Mouse (Mus musculus): ENCODE measurements around the gene Pes1. TPM values are rescaled to one million over a fixed set of nuclear protein-coding genes. Genes with fewer than 3 reads are reported as not detected.
A peak's percentile ranks its signal among the peaks of the same experiment; 100 is the strongest.

The Pes1 gene
- 75.4 and 79.3 TPM in 2 replicates for polyA plus RNA-seq (2014; fragmentation: Nextera tagmentation; extraction: Ambion mirVana)

- Histone ChIP-seq H3K9me3 (ENCODE audit: control insufficient read depth, low read length) (no peaks in the 10 kb centered on the region), H3K4me2 (ENCODE audit: low read length) (peak within 1 kb of the TSS; percentile 79), H3K4me1 (replicated peaks; ENCODE audit: control insufficient read depth, insufficient read depth, low read length) (peaks cover 10% of the 10 kb centered on the region; the same call in 1 of the 2 replicates), H3K9ac (ENCODE audit: low read length) (peak within 1 kb of the TSS; percentile 93), H3K27ac (ENCODE audit: low read depth) (peak within 1 kb of the TSS; percentile 70), H3K36me3 (ENCODE audit: control insufficient read depth, insufficient read depth, low read length) (peaks cover 15% of the 10 kb centered on the region), H3K27me3 (replicated peaks; ENCODE audit: control insufficient read depth, insufficient read depth, low read length) (no peaks in the 10 kb centered on the region), H3K4me3 (ENCODE audit: low read depth, low read length) (peak within 1 kb of the TSS; percentile 87)
- ATAC-seq (replicated peaks; ENCODE audit: low FRiP score, low TSS enrichment, low read depth) (peak; percentile 92), DNase-seq (ENCODE audit: low spot score) (peak; percentile 94)
- WGBS, result 1% methylated on average over 31 of the region's 31 CpGs
These were observed at the start of gene Pes1 for GRCm38 (mm10) chr11:3963610-3964415. Pes1 (plus strand) TSS chr11:3963975.

- peak; percentile 98 for DNase-seq (ENCODE audit: low spot score)
- peaks cover 4% of the 10 kb centered on the region for H3K4me1 ChIP-seq (replicated peaks; ENCODE audit: control insufficient read depth, insufficient read depth, low read length)
- H3K9ac ChIP-seq (ENCODE audit: low read length), result peak within 1 kb of the TSS; percentile 36; the same call in 1 of the 2 replicates
- H3K36me3 ChIP-seq (ENCODE audit: control insufficient read depth, insufficient read depth, low read length), result no peaks in the 10 kb centered on the region
- no peaks in the 10 kb centered on the region for H3K9me3 ChIP-seq (ENCODE audit: control insufficient read depth, low read length)
- 1% methylated on average over 27 of the region's 28 CpGs for WGBS
- peak; percentile 61 for ATAC-seq (replicated peaks; ENCODE audit: low FRiP score, low TSS enrichment, low read depth)
- H3K27ac ChIP-seq (ENCODE audit: low read depth), result peak within 1 kb of the TSS; percentile 64
- H3K4me2 ChIP-seq (ENCODE audit: low read length), result peak within 1 kb of the TSS; percentile 84
- H3K4me3 ChIP-seq (ENCODE audit: low read depth, low read length), result peak within 1 kb of the TSS; percentile 50
- H3K27me3 ChIP-seq (replicated peaks; ENCODE audit: control insufficient read depth, insufficient read depth, low read length), result peaks cover 7% of the 10 kb centered on the region; the same call in 1 of the 2 replicates
These were observed 49.5 kb upstream of the Pes1 start, which contains the start of gene Slc35e4 for GRCm38 (mm10) chr11:3914109-3914840. Slc35e4 (minus strand) TSS chr11:3914664.

GRCm38 (mm10) chr11:3918738-3919137, 45.0 kb upstream of the Pes1 start:
- no peak overlapping the region for H3K27ac ChIP-seq (ENCODE audit: low read depth)
- H3K27me3 ChIP-seq (replicated peaks; ENCODE audit: control insufficient read depth, insufficient read depth, low read length), result no peaks in the 10 kb centered on the region
- no peak overlapping the region for H3K9ac ChIP-seq (ENCODE audit: low read length)
- no peaks in the 10 kb centered on the region for H3K9me3 ChIP-seq (ENCODE audit: control insufficient read depth, low read length)
- H3K36me3 ChIP-seq (ENCODE audit: control insufficient read depth, insufficient read depth, low read length), result peaks cover 4% of the 10 kb centered on the region; the same call in 1 of the 2 replicates
- ATAC-seq (replicated peaks; ENCODE audit: low FRiP score, low TSS enrichment, low read depth) (no peak), DNase-seq (ENCODE audit: low spot score) (no peak)
- no peak overlapping the region for H3K4me2 ChIP-seq (ENCODE audit: low read length)
- WGBS, result 68% methylated on average over 1 of the region's 1 CpGs
- H3K4me1 ChIP-seq (replicated peaks; ENCODE audit: control insufficient read depth, insufficient read depth, low read length), result no peaks in the 10 kb centered on the region
- H3K4me3 ChIP-seq (ENCODE audit: low read depth, low read length), result no peak overlapping the region

GRCm38 (mm10) chr11:3920476-3920875, 43.3 kb upstream of the Pes1 start:
- WGBS, result 84% methylated on average over 7 of the region's 7 CpGs
- Histone ChIP-seq H3K4me2 (ENCODE audit: low read length) (no peak overlapping the region), H3K4me1 (replicated peaks; ENCODE audit: control insufficient read depth, insufficient read depth, low read length) (no peaks in the 10 kb centered on the region), H3K9ac (ENCODE audit: low read length) (no peak overlapping the region), H3K27me3 (replicated peaks; ENCODE audit: control insufficient read depth, insufficient read depth, low read length) (no peaks in the 10 kb centered on the region), H3K9me3 (ENCODE audit: control insufficient read depth, low read length) (no peaks in the 10 kb centered on the region), H3K4me3 (ENCODE audit: low read depth, low read length) (no peak overlapping the region), H3K27ac (ENCODE audit: low read depth) (no peak overlapping the region), H3K36me3 (ENCODE audit: control insufficient read depth, insufficient read depth, low read length) (peaks cover 14% of the 10 kb centered on the region; the same call in 1 of the 2 replicates)
- no peak for ATAC-seq (replicated peaks; ENCODE audit: low FRiP score, low TSS enrichment, low read depth)
- no peak for DNase-seq (ENCODE audit: low spot score)

GRCm38 (mm10) chr11:3921281-3921850, 42.4 kb upstream of the Pes1 start:
- no peak overlapping the region for H3K4me3 ChIP-seq (ENCODE audit: low read depth, low read length)
- no peak overlapping the region for H3K9ac ChIP-seq (ENCODE audit: low read length)
- no peak overlapping the region for H3K27ac ChIP-seq (ENCODE audit: low read depth)
- H3K36me3 ChIP-seq (ENCODE audit: control insufficient read depth, insufficient read depth, low read length), result peaks cover 21% of the 10 kb centered on the region; the same call in 1 of the 2 replicates
- H3K4me1 ChIP-seq (replicated peaks; ENCODE audit: control insufficient read depth, insufficient read depth, low read length), result no peaks in the 10 kb centered on the region
- 0 out of 2 replicates have a peak, but pooled peaks have one; percentile 13 for ATAC-seq (replicated peaks; ENCODE audit: low FRiP score, low TSS enrichment, low read depth)
- H3K27me3 ChIP-seq (replicated peaks; ENCODE audit: control insufficient read depth, insufficient read depth, low read length), result no peaks in the 10 kb centered on the region
- WGBS, result 33% methylated on average over 8 of the region's 8 CpGs
- no peaks in the 10 kb centered on the region for H3K9me3 ChIP-seq (ENCODE audit: control insufficient read depth, low read length)
- H3K4me2 ChIP-seq (ENCODE audit: low read length), result no peak overlapping the region
- DNase-seq (ENCODE audit: low spot score), result no peak

GRCm38 (mm10) chr11:3922115-3922514, 41.7 kb upstream of the Pes1 start:
- H3K27me3 ChIP-seq (replicated peaks; ENCODE audit: control insufficient read depth, insufficient read depth, low read length), result no peaks in the 10 kb centered on the region
- no peak overlapping the region for H3K4me2 ChIP-seq (ENCODE audit: low read length)
- no peak overlapping the region for H3K27ac ChIP-seq (ENCODE audit: low read depth)
- peaks cover 29% of the 10 kb centered on the region; the same call in 1 of the 2 replicates for H3K36me3 ChIP-seq (ENCODE audit: control insufficient read depth, insufficient read depth, low read length)
- H3K4me3 ChIP-seq (ENCODE audit: low read depth, low read length), result no peak overlapping the region
- 95% methylated on average over 9 of the region's 9 CpGs for WGBS
- H3K4me1 ChIP-seq (replicated peaks; ENCODE audit: control insufficient read depth, insufficient read depth, low read length), result no peaks in the 10 kb centered on the region
- no peak for ATAC-seq (replicated peaks; ENCODE audit: low FRiP score, low TSS enrichment, low read depth)
- H3K9ac ChIP-seq (ENCODE audit: low read length), result no peak overlapping the region
- no peak for DNase-seq (ENCODE audit: low spot score)
- no peaks in the 10 kb centered on the region for H3K9me3 ChIP-seq (ENCODE audit: control insufficient read depth, low read length)

DNA sequence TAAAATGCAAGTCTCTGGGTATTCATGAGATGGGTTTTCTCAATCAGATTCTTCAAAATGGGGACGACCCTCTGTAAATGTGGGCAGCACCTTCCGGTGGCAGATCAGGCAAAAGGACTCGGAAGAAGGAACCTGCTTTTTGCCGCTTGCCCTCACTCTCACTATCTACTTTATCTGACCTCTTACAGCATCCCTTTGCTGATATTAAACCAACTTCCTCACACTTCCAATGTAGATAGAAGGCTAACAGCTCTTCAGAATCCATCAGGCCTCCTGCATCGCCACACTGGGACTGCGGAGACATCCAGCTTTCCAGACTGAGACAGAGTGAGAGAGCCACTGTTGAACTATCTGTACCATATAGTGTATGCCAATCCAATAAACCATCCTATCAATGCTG, 41.0 kb upstream of the Pes1 start:
- WGBS, result 92% methylated on average over 6 of the region's 6 CpGs
- no peaks in the 10 kb centered on the region for H3K9me3 ChIP-seq (ENCODE audit: control insufficient read depth, low read length)
- H3K27me3 ChIP-seq (replicated peaks; ENCODE audit: control insufficient read depth, insufficient read depth, low read length), result no peaks in the 10 kb centered on the region
- no peak overlapping the region for H3K4me2 ChIP-seq (ENCODE audit: low read length)
- H3K36me3 ChIP-seq (ENCODE audit: control insufficient read depth, insufficient read depth, low read length), result peaks cover 29% of the 10 kb centered on the region; the same call in 1 of the 2 replicates
- H3K4me3 ChIP-seq (ENCODE audit: low read depth, low read length), result no peak overlapping the region
- H3K4me1 ChIP-seq (replicated peaks; ENCODE audit: control insufficient read depth, insufficient read depth, low read length), result no peaks in the 10 kb centered on the region
- DNase-seq (ENCODE audit: low spot score) (no peak), ATAC-seq (replicated peaks; ENCODE audit: low FRiP score, low TSS enrichment, low read depth) (no peak)
- no peak overlapping the region for H3K27ac ChIP-seq (ENCODE audit: low read depth)
- H3K9ac ChIP-seq (ENCODE audit: low read length), result no peak overlapping the region

DNA sequence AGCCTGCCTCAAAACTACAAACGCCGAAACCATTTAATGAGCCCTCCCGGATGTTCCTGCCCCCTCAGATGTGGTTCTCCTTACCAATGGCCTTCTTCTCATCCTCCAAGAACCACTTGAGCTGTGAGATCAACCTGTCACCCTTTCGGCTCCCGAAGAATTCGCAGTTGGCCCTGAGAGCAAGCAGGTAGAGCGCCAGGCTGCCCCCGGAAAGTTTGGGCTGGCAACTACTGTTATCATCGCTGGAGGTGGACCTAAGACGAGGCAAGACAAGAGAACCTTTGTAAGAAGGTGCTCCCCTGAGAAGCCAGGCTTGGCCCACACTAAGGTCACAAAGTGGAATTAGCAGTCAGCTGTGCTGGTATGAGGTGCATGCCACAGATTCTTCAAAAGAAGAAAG, 37.9 kb upstream of the Pes1 start:
- no peaks in the 10 kb centered on the region for H3K27me3 ChIP-seq (replicated peaks; ENCODE audit: control insufficient read depth, insufficient read depth, low read length)
- no peak overlapping the region for H3K4me3 ChIP-seq (ENCODE audit: low read depth, low read length)
- H3K4me1 ChIP-seq (replicated peaks; ENCODE audit: control insufficient read depth, insufficient read depth, low read length), result no peaks in the 10 kb centered on the region
- DNase-seq (ENCODE audit: low spot score) (no peak), ATAC-seq (replicated peaks; ENCODE audit: low FRiP score, low TSS enrichment, low read depth) (no peak)
- WGBS, result 93% methylated on average over 10 of the region's 10 CpGs
- peaks cover 29% of the 10 kb centered on the region; the same call in 1 of the 2 replicates for H3K36me3 ChIP-seq (ENCODE audit: control insufficient read depth, insufficient read depth, low read length)
- no peak overlapping the region for H3K27ac ChIP-seq (ENCODE audit: low read depth)
- H3K9ac ChIP-seq (ENCODE audit: low read length), result no peak overlapping the region
- no peak overlapping the region for H3K4me2 ChIP-seq (ENCODE audit: low read length)
- H3K9me3 ChIP-seq (ENCODE audit: control insufficient read depth, low read length), result no peaks in the 10 kb centered on the region
